Mouse (Mus musculus): ENCODE results near the gene Rbfox3. TPM values are rescaled to one million over a fixed set of nuclear protein-coding genes. Genes with fewer than 3 reads are reported as not detected.

Rbfox3 gene
- total and polyA plus RNA-seq, 3 experiments, result not detected

- Histone ChIP-seq H3K27ac (ENCODE audit: insufficient read depth, low read depth) (no peak overlapping the region), H3K79me2 (replicated peaks; ENCODE audit: control insufficient read depth, extremely low read depth, insufficient read depth, poor library complexity, severe bottlenecking) (no peaks in the 10 kb centered on the region), H3K4me3 (replicated peaks in 1 of 3; ENCODE audit: low read depth in 2 of 3, low read length in 2 of 3, poor library complexity in 1 of 3) (no peak overlapping the region), H3K27me3 (replicated peaks) (peaks cover 95% of the 10 kb centered on the region), H3K9me3 (replicated peaks; ENCODE audit: low read length) (no peaks in the 10 kb centered on the region), H3K4me2 (ENCODE audit: insufficient read depth, low read depth, poor library complexity, severe bottlenecking) (no peak overlapping the region), H3K4me1 (ENCODE audit: control insufficient read depth in 1 of 2, insufficient read depth in 2 of 2) (no peaks in the 10 kb centered on the region; a peak in 1 of 4 replicates), H3K36me3 (replicated peaks in 1 of 2; ENCODE audit: control insufficient read depth in 1 of 2, insufficient read depth in 1 of 2, low read length in 1 of 2) (no peaks in the 10 kb centered on the region), H3K9ac (ENCODE audit: insufficient read depth, low read depth) (no peak overlapping the region)
- dilution Hi-C loops (cut with MboI; ENCODE audit: extremely low pct_ligation_motif_present, extremely low pct_unique_long_range_greater_than_20kb, low sequenced_read_pairs), result no loop called here
- TF ChIP-seq MAFK (IDR thresholded peaks at IDR 0.05; ENCODE audit: insufficient replicate concordance, low read length), result no peak
- DNase-seq (ENCODE audit: extremely low read depth), result no peak
- in situ Hi-C loops (cut with MboI; ENCODE audit: low pct_ligation_motif_present, low pct_unique_long_range_greater_than_20kb, low sequenced_read_pairs), result no loop called here
Measured at GRCm38 (mm10) chr11:118520932-118521331, 390.5 kb downstream of the Rbfox3 start.

GRCm38 (mm10) chr11:118520251-118520650 lies 391.1 kb downstream of the Rbfox3 start:
- H3K9ac ChIP-seq (ENCODE audit: insufficient read depth, low read depth), result no peak overlapping the region
- dilution Hi-C loops (cut with MboI; ENCODE audit: extremely low pct_ligation_motif_present, extremely low pct_unique_long_range_greater_than_20kb, low sequenced_read_pairs) (no loop called here), in situ Hi-C loops (cut with MboI; ENCODE audit: low pct_ligation_motif_present, low pct_unique_long_range_greater_than_20kb, low sequenced_read_pairs) (no loop called here)
- DNase-seq (ENCODE audit: extremely low read depth), result peak; percentile 26
- no peak overlapping the region for H3K4me2 ChIP-seq (ENCODE audit: insufficient read depth, low read depth, poor library complexity, severe bottlenecking)
- peaks cover 95% of the 10 kb centered on the region for H3K27me3 ChIP-seq (replicated peaks)
- no peaks in the 10 kb centered on the region; a peak in 1 of 4 replicates for H3K4me1 ChIP-seq (ENCODE audit: control insufficient read depth in 1 of 2, insufficient read depth in 2 of 2)
- H3K9me3 ChIP-seq (replicated peaks; ENCODE audit: low read length), result no peaks in the 10 kb centered on the region
- no peaks in the 10 kb centered on the region for H3K36me3 ChIP-seq (replicated peaks in 1 of 2; ENCODE audit: control insufficient read depth in 1 of 2, insufficient read depth in 1 of 2, low read length in 1 of 2)
- H3K27ac ChIP-seq (ENCODE audit: insufficient read depth, low read depth), result no peak overlapping the region
- H3K79me2 ChIP-seq (replicated peaks; ENCODE audit: control insufficient read depth, extremely low read depth, insufficient read depth, poor library complexity, severe bottlenecking), result no peaks in the 10 kb centered on the region
- H3K4me3 ChIP-seq (replicated peaks in 1 of 3; ENCODE audit: low read depth in 2 of 3, low read length in 2 of 3, poor library complexity in 1 of 3), result no peak overlapping the region
- TF ChIP-seq RAD21 (IDR thresholded peaks at IDR 0.05; ENCODE audit: low read depth, low read length), result peak; percentile 66
- peak; percentile 83 to 98 for TF ChIP-seq CTCF (conservative IDR thresholded peaks at IDR 0.05 in 1 of 2, IDR thresholded peaks at IDR 0.05 in 1 of 2; ENCODE audit: low read depth in 2 of 2, low read length in 2 of 2)
- no peak for TF ChIP-seq CHD2 (IDR thresholded peaks at IDR 0.05; ENCODE audit: low read length)
- no peak for TF ChIP-seq RCOR1 (conservative IDR thresholded peaks at IDR 0.05; ENCODE audit: low read depth, low read length)
- TF ChIP-seq SMC3 (IDR thresholded peaks at IDR 0.05; ENCODE audit: low read depth, low read length), result peak; percentile 55

GRCm38 (mm10) chr11:118518743-118519142 lies 392.7 kb downstream of the Rbfox3 start:
- DNase-seq (ENCODE audit: extremely low read depth), result no peak
- dilution Hi-C loops (cut with MboI; ENCODE audit: extremely low pct_ligation_motif_present, extremely low pct_unique_long_range_greater_than_20kb, low sequenced_read_pairs), result no loop called here
- in situ Hi-C loops (cut with MboI; ENCODE audit: low pct_ligation_motif_present, low pct_unique_long_range_greater_than_20kb, low sequenced_read_pairs), result no loop called here
- Histone ChIP-seq H3K79me2 (replicated peaks; ENCODE audit: control insufficient read depth, extremely low read depth, insufficient read depth, poor library complexity, severe bottlenecking) (no peaks in the 10 kb centered on the region), H3K4me1 (ENCODE audit: control insufficient read depth in 1 of 2, insufficient read depth in 2 of 2) (no peaks in the 10 kb centered on the region), H3K4me3 (replicated peaks in 1 of 3; ENCODE audit: low read depth in 2 of 3, low read length in 2 of 3, poor library complexity in 1 of 3) (no peak overlapping the region), H3K27ac (ENCODE audit: insufficient read depth, low read depth) (no peak overlapping the region), H3K36me3 (replicated peaks in 1 of 2; ENCODE audit: control insufficient read depth in 1 of 2, insufficient read depth in 1 of 2, low read length in 1 of 2) (no peaks in the 10 kb centered on the region), H3K27me3 (replicated peaks) (peaks cover 94% of the 10 kb centered on the region), H3K9me3 (replicated peaks; ENCODE audit: low read length) (no peaks in the 10 kb centered on the region), H3K4me2 (ENCODE audit: insufficient read depth, low read depth, poor library complexity, severe bottlenecking) (no peak overlapping the region), H3K9ac (ENCODE audit: insufficient read depth, low read depth) (no peak overlapping the region)
- TF ChIP-seq HCFC1 (IDR thresholded peaks at IDR 0.05; ENCODE audit: low read depth, low read length) (no peak), TBP (conservative IDR thresholded peaks at IDR 0.05; ENCODE audit: low read depth, low read length) (no peak), PAX5 (IDR thresholded peaks at IDR 0.05; ENCODE audit: low read length) (no peak), RAD21 (IDR thresholded peaks at IDR 0.05; ENCODE audit: low read depth, low read length) (no peak), NELFE (IDR thresholded peaks at IDR 0.05; ENCODE audit: low read depth, low read length) (no peak), MAX (IDR thresholded peaks at IDR 0.05; ENCODE audit: low read length) (no peak), POLR2A (IDR thresholded peaks at IDR 0.05; ENCODE audit: low read depth, low read length) (no peak)

All from CH12.LX (cell line).